Mouse (Mus musculus): ENCODE data around the gene Ednra. TPM values are rescaled to one million over a fixed set of nuclear protein-coding genes. Genes with fewer than 3 reads are reported as not detected.
A peak's percentile ranks its signal among the peaks of the same experiment; 100 is the strongest.

Ednra gene
- 1.5 and 2.4 TPM in 2 replicates for polyA plus RNA-seq (2012; rRNA removed)

DNA sequence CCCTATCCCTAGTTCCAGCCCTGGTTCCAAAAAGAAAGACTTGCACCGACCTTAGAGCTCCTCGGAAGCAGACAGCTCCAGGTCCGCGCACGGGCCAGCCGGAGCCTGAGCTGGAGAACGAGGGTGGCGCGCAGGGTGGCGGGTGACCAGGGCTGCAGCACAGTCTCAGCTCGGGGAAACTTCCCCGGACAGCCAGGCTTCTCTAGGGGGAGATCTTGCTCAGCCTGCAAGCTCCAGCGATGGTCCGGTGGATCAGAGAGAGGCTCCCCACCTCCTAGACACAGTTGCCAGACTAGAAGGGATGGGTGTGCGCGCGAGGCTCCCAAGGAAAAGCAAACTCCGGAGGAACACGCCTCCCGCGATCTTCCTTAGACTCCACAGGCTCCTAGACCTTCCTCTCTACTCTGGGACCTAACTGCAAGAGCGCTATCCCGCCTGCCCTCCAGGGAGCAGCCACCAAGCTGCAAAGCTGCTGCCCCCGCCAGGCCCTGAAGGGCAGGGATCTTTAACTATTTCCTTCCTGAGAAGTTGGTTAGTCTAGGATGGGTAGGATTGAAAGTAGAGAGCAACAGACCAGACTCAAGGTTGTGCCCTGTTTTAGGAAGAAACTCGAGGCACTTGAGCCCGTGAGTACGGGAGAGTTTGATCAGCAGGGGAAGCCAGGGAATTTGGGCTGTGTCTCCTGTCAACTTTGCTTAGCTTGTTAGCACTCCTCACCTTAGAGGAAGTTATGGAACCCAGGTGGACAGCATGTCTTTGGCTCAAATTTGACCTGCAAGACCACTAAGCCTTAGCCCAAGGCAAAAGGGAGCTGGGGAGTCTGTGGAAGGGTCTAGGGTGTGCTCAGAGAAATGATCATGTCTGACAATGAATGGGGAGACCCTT is at the start of gene Ednra:
Gene Ednra, minus strand, starts transcription at position 419 of the 885 bp plus-strand sequence.
- no peaks in the 10 kb centered on the region for H3K36me3 ChIP-seq (ENCODE audit: control insufficient read depth, insufficient read depth, low read length)
- H3K27me3 ChIP-seq (ENCODE audit: control insufficient read depth, insufficient read depth, low read length) = no peaks in the 10 kb centered on the region
- H3K27ac ChIP-seq (ENCODE audit: insufficient read depth, low read depth, low read length) = peak within 1 kb of the TSS; percentile 66
- H3K4me1 ChIP-seq (ENCODE audit: control insufficient read depth, insufficient read depth, insufficient read length, low read length) = no peaks in the 10 kb centered on the region
- WGBS = 3% methylated on average over 27 of the region's 27 CpGs
- peak within 1 kb of the TSS; percentile 61 for H3K4me3 ChIP-seq (ENCODE audit: low read depth, low read length)
- TF ChIP-seq POLR2A (IDR thresholded peaks at IDR 0.05; ENCODE audit: low read depth, low read length) = no peak
- TF ChIP-seq CTCF (IDR thresholded peaks at IDR 0.05; ENCODE audit: extremely low read depth, insufficient read length, insufficient replicate concordance, low read depth, low read length) = no peak

DNA sequence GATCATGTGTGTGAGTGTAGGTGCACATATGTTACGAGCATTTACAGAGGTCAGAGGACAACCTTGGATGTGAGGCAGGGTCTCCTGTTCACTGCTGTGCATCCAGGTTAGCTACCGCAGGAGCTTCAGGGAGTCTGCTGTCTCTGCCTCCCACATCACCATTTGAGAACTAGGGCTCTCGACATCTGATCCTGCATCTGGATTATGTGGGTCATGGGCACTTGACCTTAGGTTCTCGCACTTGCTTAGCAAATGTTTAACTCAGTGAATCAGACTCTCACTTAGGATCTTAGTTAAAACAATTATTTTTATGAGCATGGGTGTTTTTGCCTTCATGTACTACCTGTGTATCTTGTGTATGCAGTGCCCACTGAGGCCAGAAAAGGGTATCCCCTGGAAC is 49.6 kb upstream of the Ednra start:
- 76% methylated on average over 4 of the region's 4 CpGs for WGBS
- H3K4me3 ChIP-seq (ENCODE audit: low read depth, low read length) = no peak overlapping the region
- H3K27me3 ChIP-seq (ENCODE audit: control insufficient read depth, insufficient read depth, low read length) = no peaks in the 10 kb centered on the region
- no peak overlapping the region for H3K27ac ChIP-seq (ENCODE audit: insufficient read depth, low read depth, low read length)
- H3K36me3 ChIP-seq (ENCODE audit: control insufficient read depth, insufficient read depth, low read length) = no peaks in the 10 kb centered on the region
- 0 out of 2 replicates have a peak, but pooled peaks cover 1% of the 10 kb centered on the region for H3K4me1 ChIP-seq (ENCODE audit: control insufficient read depth, insufficient read depth, insufficient read length, low read length)
- TF ChIP-seq CTCF (IDR thresholded peaks at IDR 0.05; ENCODE audit: extremely low read depth, insufficient read length, insufficient replicate concordance, low read depth, low read length) (no peak), POLR2A (IDR thresholded peaks at IDR 0.05; ENCODE audit: low read depth, low read length) (no peak)

GRCm38 (mm10) chr8:77773256-77773655 is 49.0 kb upstream of the Ednra start:
- WGBS = 78% methylated on average over 5 of the region's 5 CpGs
- Histone ChIP-seq H3K27ac (ENCODE audit: insufficient read depth, low read depth, low read length) (no peak overlapping the region), H3K36me3 (ENCODE audit: control insufficient read depth, insufficient read depth, low read length) (no peaks in the 10 kb centered on the region), H3K4me3 (ENCODE audit: low read depth, low read length) (no peak overlapping the region), H3K27me3 (ENCODE audit: control insufficient read depth, insufficient read depth, low read length) (no peaks in the 10 kb centered on the region), H3K4me1 (ENCODE audit: control insufficient read depth, insufficient read depth, insufficient read length, low read length) (0 out of 2 replicates have a peak, but pooled peaks cover 1% of the 10 kb centered on the region)
- peak; percentile 41; the same call in 1 of the 2 replicates for TF ChIP-seq CTCF (IDR thresholded peaks at IDR 0.05; ENCODE audit: extremely low read depth, insufficient read length, insufficient replicate concordance, low read depth, low read length)
- TF ChIP-seq POLR2A (IDR thresholded peaks at IDR 0.05; ENCODE audit: low read depth, low read length) = no peak

GRCm38 (mm10) chr8:77772210-77772886 is 48.1 kb upstream of the Ednra start:
- H3K27me3 ChIP-seq (ENCODE audit: control insufficient read depth, insufficient read depth, low read length) = no peaks in the 10 kb centered on the region
- no peaks in the 10 kb centered on the region for H3K36me3 ChIP-seq (ENCODE audit: control insufficient read depth, insufficient read depth, low read length)
- H3K27ac ChIP-seq (ENCODE audit: insufficient read depth, low read depth, low read length) = no peak overlapping the region
- TF ChIP-seq CTCF (IDR thresholded peaks at IDR 0.05; ENCODE audit: extremely low read depth, insufficient read length, insufficient replicate concordance, low read depth, low read length) (no peak), POLR2A (IDR thresholded peaks at IDR 0.05; ENCODE audit: low read depth, low read length) (no peak)
- 0 out of 2 replicates have a peak, but pooled peaks cover 1% of the 10 kb centered on the region for H3K4me1 ChIP-seq (ENCODE audit: control insufficient read depth, insufficient read depth, insufficient read length, low read length)
- H3K4me3 ChIP-seq (ENCODE audit: low read depth, low read length) = no peak overlapping the region
- 25% methylated on average over 5 of the region's 5 CpGs for WGBS

GRCm38 (mm10) chr8:77770966-77771365 is 46.7 kb upstream of the Ednra start:
- no peaks in the 10 kb centered on the region for H3K27me3 ChIP-seq (ENCODE audit: control insufficient read depth, insufficient read depth, low read length)
- no peak overlapping the region for H3K27ac ChIP-seq (ENCODE audit: insufficient read depth, low read depth, low read length)
- H3K36me3 ChIP-seq (ENCODE audit: control insufficient read depth, insufficient read depth, low read length) = no peaks in the 10 kb centered on the region
- H3K4me1 ChIP-seq (ENCODE audit: control insufficient read depth, insufficient read depth, insufficient read length, low read length) = 0 out of 2 replicates have a peak, but pooled peaks cover 1% of the 10 kb centered on the region
- no peak for TF ChIP-seq CTCF (IDR thresholded peaks at IDR 0.05; ENCODE audit: extremely low read depth, insufficient read length, insufficient replicate concordance, low read depth, low read length)
- no peak for TF ChIP-seq POLR2A (IDR thresholded peaks at IDR 0.05; ENCODE audit: low read depth, low read length)
- 70% methylated on average over 3 of the region's 3 CpGs for WGBS
- H3K4me3 ChIP-seq (ENCODE audit: low read depth, low read length) = no peak overlapping the region

DNA sequence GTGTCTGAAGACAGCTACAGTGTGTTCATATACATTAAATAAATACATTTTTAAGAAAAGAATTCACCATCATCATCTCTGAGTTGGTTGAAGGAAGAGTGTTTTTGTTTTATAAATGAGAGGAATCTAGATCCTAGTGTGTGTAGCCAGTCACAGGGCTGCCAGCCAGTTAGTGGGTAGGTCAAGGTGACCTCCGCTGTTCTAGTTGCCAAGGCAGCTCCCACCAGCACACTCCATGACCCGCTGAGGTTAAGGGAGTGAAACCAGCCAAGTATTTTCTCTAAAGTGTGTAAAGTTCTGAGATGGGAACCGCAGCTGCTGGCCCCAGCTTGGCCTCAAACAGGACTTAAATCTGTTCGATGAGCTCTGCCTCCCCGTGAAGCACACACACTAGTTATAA is 44.7 kb upstream of the Ednra start:
- H3K27ac ChIP-seq (ENCODE audit: insufficient read depth, low read depth, low read length) = no peak overlapping the region
- 85% methylated on average over 5 of the region's 5 CpGs for WGBS
- no peaks in the 10 kb centered on the region for H3K36me3 ChIP-seq (ENCODE audit: control insufficient read depth, insufficient read depth, low read length)
- H3K27me3 ChIP-seq (ENCODE audit: control insufficient read depth, insufficient read depth, low read length) = no peaks in the 10 kb centered on the region
- no peak overlapping the region for H3K4me3 ChIP-seq (ENCODE audit: low read depth, low read length)
- TF ChIP-seq CTCF (IDR thresholded peaks at IDR 0.05; ENCODE audit: extremely low read depth, insufficient read length, insufficient replicate concordance, low read depth, low read length) (no peak), POLR2A (IDR thresholded peaks at IDR 0.05; ENCODE audit: low read depth, low read length) (no peak)
- H3K4me1 ChIP-seq (ENCODE audit: control insufficient read depth, insufficient read depth, insufficient read length, low read length) = 0 out of 2 replicates have a peak, but pooled peaks cover 1% of the 10 kb centered on the region

DNA sequence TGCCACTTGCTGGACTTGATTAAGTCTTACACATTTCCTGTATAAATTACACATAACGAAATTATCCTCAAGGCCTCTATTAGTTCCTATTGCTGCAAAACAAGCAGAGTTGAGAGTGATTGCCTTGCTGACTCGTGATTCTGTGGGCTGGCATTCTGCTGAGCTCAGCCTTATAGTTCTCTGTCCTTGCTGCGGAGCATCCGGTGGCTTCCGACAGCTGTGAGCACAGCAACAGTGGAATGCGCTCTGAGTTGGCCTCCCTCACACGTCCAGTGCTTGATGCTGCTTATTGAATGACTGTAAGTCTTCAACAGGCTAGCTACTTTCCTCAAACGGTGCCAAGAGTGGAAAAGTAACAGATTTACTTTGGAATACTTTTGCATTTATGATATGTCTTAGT is 40.0 kb upstream of the Ednra start:
- Histone ChIP-seq H3K4me1 (ENCODE audit: control insufficient read depth, insufficient read depth, insufficient read length, low read length) (no peaks in the 10 kb centered on the region), H3K27me3 (ENCODE audit: control insufficient read depth, insufficient read depth, low read length) (no peaks in the 10 kb centered on the region), H3K36me3 (ENCODE audit: control insufficient read depth, insufficient read depth, low read length) (no peaks in the 10 kb centered on the region), H3K27ac (ENCODE audit: insufficient read depth, low read depth, low read length) (no peak overlapping the region), H3K4me3 (ENCODE audit: low read depth, low read length) (no peak overlapping the region)
- 52% methylated on average over 8 of the region's 8 CpGs for WGBS
- no peak for TF ChIP-seq CTCF (IDR thresholded peaks at IDR 0.05; ENCODE audit: extremely low read depth, insufficient read length, insufficient replicate concordance, low read depth, low read length)
- TF ChIP-seq POLR2A (IDR thresholded peaks at IDR 0.05; ENCODE audit: low read depth, low read length) = no peak

Data from small intestine, adult 2 months (tissue).